Mouse (Mus musculus): ENCODE results near the gene Tcf7l2. TPM values are rescaled to one million over a fixed set of nuclear protein-coding genes. Genes with fewer than 3 reads are reported as not detected.

Gene Tcf7l2
- total and polyA plus RNA-seq, 2 experiments: 3.2 to 14.6 TPM

DNA sequence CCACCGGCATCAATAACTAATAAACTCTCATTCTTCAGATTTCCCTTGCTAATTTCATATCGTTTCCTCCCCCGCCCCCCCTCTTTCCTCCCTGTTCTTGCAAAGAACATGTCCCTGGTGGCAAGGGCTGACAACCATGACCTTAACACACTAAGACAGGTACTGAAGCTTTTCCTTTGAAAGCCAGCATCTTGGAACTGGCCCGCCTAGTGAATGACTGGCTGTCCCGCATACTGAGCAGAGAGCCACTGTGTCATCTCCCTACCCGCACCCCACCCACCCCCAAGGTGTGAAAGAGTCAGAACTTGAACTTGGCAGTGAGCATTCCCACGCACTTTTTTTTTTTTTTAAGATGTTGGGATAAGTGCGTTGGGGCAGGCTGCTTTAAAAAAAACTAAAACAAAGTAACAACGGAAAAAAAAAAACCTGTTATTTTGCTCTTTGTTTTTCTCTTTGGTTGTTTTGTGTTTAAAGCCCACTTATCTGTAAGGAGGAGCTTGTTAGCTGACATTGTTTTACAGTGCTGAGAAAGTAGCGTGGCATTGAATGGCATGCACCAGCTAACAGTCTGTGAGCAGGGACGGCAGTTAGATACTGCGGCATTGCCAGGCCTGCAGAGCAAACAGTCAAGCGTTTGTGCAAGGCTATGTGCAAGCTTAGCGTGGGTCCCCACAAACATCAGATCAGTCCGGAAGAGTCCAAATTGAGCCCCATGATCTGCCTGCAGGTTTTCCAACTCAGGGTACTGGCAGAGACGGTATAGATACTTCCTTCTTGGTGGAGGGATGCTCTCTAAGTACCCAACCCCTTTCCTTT lies 185.4 kb downstream of the Tcf7l2 start:
- peaks cover 44% of the 10 kb centered on the region for H3K36me3 ChIP-seq (ENCODE audit: control insufficient read depth, insufficient read depth, low read length)
- no peaks in the 10 kb centered on the region for H3K79me2 ChIP-seq (ENCODE audit: control insufficient read depth, insufficient read depth, low read length)
- H3K9ac ChIP-seq (ENCODE audit: low read depth, low read length): no peak overlapping the region
- no peak overlapping the region for H3K27ac ChIP-seq (replicated peaks; ENCODE audit: insufficient read depth, low read depth, low read length)
- H3K4me1 ChIP-seq (ENCODE audit: control insufficient read depth, insufficient read depth, low read length): no peaks in the 10 kb centered on the region
- no peaks in the 10 kb centered on the region for H3K27me3 ChIP-seq (ENCODE audit: control insufficient read depth, insufficient read depth, low read length)
- WGBS: 93% methylated on average over 16 of the region's 16 CpGs
- no peak overlapping the region for H3K4me3 ChIP-seq (ENCODE audit: insufficient read depth, low read depth, low read length)
- no peak for TF ChIP-seq CTCF (IDR thresholded peaks at IDR 0.05; ENCODE audit: low read depth, low read length)
- no peak for TF ChIP-seq POLR2A (IDR thresholded peaks at IDR 0.05; ENCODE audit: extremely low read depth, insufficient read depth, low read length)
- DNase-seq (ENCODE audit: extremely low read depth, low read depth, low spot score): no peak

GRCm38 (mm10) chr19:55927674-55928061 lies 186.0 kb downstream of the Tcf7l2 start:
- Histone ChIP-seq H3K27ac (replicated peaks; ENCODE audit: insufficient read depth, low read depth, low read length) (no peak overlapping the region), H3K27me3 (ENCODE audit: control insufficient read depth, insufficient read depth, low read length) (no peaks in the 10 kb centered on the region), H3K79me2 (ENCODE audit: control insufficient read depth, insufficient read depth, low read length) (no peaks in the 10 kb centered on the region), H3K4me1 (ENCODE audit: control insufficient read depth, insufficient read depth, low read length) (no peaks in the 10 kb centered on the region), H3K36me3 (ENCODE audit: control insufficient read depth, insufficient read depth, low read length) (peaks cover 42% of the 10 kb centered on the region), H3K9ac (ENCODE audit: low read depth, low read length) (no peak overlapping the region), H3K4me3 (ENCODE audit: insufficient read depth, low read depth, low read length) (no peak overlapping the region)
- 95% methylated on average over 9 of the region's 9 CpGs for whole genome bisulfite sequencing
- DNase-seq (ENCODE audit: extremely low read depth, low read depth, low spot score): no peak
- TF ChIP-seq CTCF (IDR thresholded peaks at IDR 0.05; ENCODE audit: low read depth, low read length): no peak
- TF ChIP-seq POLR2A (IDR thresholded peaks at IDR 0.05; ENCODE audit: extremely low read depth, insufficient read depth, low read length): no peak

DNA sequence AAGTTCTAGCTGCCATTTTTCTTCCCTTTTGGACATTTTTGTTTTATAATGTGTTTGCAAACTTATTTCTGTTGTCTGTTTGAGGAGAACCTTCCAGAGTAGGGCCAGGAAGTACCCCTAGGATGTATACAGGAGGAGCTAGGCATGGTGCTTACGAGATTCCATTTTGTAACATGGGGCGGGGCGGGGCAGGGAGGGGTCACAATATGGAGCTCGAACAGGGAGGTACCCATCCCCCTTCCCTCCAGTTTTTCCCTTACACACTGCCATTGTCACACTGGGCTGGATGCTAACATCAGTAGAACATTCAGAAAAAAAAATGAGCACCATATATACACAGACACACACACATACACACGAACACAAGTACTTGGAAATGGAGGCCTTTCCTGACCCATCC lies 187.1 kb downstream of the Tcf7l2 start:
- Histone ChIP-seq H3K79me2 (ENCODE audit: control insufficient read depth, insufficient read depth, low read length) (no peaks in the 10 kb centered on the region), H3K9ac (ENCODE audit: low read depth, low read length) (no peak overlapping the region), H3K36me3 (ENCODE audit: control insufficient read depth, insufficient read depth, low read length) (peaks cover 33% of the 10 kb centered on the region; the same call in 1 of the 2 replicates), H3K27me3 (ENCODE audit: control insufficient read depth, insufficient read depth, low read length) (no peaks in the 10 kb centered on the region), H3K27ac (replicated peaks; ENCODE audit: insufficient read depth, low read depth, low read length) (no peak overlapping the region), H3K4me3 (ENCODE audit: insufficient read depth, low read depth, low read length) (no peak overlapping the region), H3K4me1 (ENCODE audit: control insufficient read depth, insufficient read depth, low read length) (no peaks in the 10 kb centered on the region)
- TF ChIP-seq CTCF (IDR thresholded peaks at IDR 0.05; ENCODE audit: low read depth, low read length) (no peak), POLR2A (IDR thresholded peaks at IDR 0.05; ENCODE audit: extremely low read depth, insufficient read depth, low read length) (no peak)
- 94% methylated on average over 5 of the region's 5 CpGs for WGBS
- no peak for DNase-seq (ENCODE audit: extremely low read depth, low read depth, low spot score)

DNA sequence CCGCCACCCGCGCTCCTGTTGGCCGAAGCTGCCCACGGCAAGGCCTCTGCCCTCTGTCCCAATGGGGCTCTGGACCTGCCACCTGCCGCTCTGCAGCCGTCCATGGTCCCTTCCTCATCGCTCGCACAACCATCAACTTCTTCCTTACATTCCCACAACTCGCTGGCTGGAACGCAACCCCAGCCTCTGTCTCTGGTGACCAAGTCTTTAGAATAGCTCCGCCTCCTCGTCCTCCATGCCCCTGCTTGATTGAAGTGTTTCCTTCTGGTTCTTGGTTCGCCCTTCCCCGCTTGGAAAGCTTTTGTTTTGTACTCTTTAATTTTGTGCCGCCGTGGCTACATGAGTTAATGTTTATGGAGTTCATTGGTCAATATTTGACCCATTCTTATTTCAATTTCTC lies 190.0 kb downstream of the Tcf7l2 start:
- no peak for DNase-seq (ENCODE audit: extremely low read depth, low read depth, low spot score)
- no peak for TF ChIP-seq POLR2A (IDR thresholded peaks at IDR 0.05; ENCODE audit: extremely low read depth, insufficient read depth, low read length)
- no peak for TF ChIP-seq CTCF (IDR thresholded peaks at IDR 0.05; ENCODE audit: low read depth, low read length)
- Histone ChIP-seq H3K27me3 (ENCODE audit: control insufficient read depth, insufficient read depth, low read length) (no peaks in the 10 kb centered on the region), H3K4me3 (ENCODE audit: insufficient read depth, low read depth, low read length) (no peak overlapping the region), H3K27ac (replicated peaks; ENCODE audit: insufficient read depth, low read depth, low read length) (no peak overlapping the region), H3K79me2 (ENCODE audit: control insufficient read depth, insufficient read depth, low read length) (no peaks in the 10 kb centered on the region), H3K4me1 (ENCODE audit: control insufficient read depth, insufficient read depth, low read length) (no peaks in the 10 kb centered on the region), H3K9ac (ENCODE audit: low read depth, low read length) (no peak overlapping the region), H3K36me3 (ENCODE audit: control insufficient read depth, insufficient read depth, low read length) (peaks cover 20% of the 10 kb centered on the region; the same call in 1 of the 2 replicates)
- WGBS: 95% methylated on average over 17 of the region's 17 CpGs

DNA sequence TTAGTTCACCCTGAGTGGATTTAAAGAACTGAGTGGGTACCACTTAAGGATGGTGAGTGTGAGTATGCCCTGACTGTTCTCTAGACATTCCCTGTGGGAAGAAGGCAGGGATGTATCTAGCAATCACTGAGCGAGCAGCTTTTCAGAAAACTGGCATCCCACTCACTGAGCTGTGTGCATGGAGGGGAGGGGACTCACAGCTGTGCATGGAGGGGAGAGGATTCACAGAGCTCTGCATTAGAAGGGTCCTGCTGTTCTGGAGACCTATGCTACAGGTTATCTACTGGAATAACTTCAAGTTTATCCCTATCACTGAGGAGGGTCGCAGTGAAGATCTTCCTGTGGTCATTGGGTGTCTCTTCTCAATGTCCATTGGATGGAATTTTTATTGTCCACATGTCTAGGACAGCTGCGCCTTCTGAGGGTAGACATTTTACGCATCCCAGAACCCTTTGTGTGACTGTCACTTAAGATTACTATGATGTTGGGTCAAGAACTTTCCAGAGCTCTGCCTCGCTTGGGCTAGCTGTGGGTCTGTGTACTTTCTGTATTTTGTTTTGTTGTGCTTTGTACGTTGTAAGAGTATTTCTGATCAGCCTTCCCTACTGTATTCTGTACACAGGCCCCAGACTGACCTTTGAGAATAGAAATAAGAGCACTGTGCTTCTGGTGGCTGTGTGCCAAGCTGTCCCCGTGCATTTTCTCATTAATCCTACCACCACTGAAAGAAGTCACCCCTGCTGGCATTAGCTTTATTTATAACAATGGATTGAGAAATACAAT lies 192.5 kb downstream of the Tcf7l2 start:
- Histone ChIP-seq H3K4me1 (ENCODE audit: control insufficient read depth, insufficient read depth, low read length) (no peaks in the 10 kb centered on the region), H3K36me3 (ENCODE audit: control insufficient read depth, insufficient read depth, low read length) (peaks cover 9% of the 10 kb centered on the region; the same call in 1 of the 2 replicates), H3K27ac (replicated peaks; ENCODE audit: insufficient read depth, low read depth, low read length) (no peak overlapping the region), H3K27me3 (ENCODE audit: control insufficient read depth, insufficient read depth, low read length) (no peaks in the 10 kb centered on the region), H3K79me2 (ENCODE audit: control insufficient read depth, insufficient read depth, low read length) (no peaks in the 10 kb centered on the region), H3K4me3 (ENCODE audit: insufficient read depth, low read depth, low read length) (no peak overlapping the region), H3K9ac (ENCODE audit: low read depth, low read length) (no peak overlapping the region)
- DNase-seq (ENCODE audit: extremely low read depth, low read depth, low spot score): no peak
- 74% methylated on average over 7 of the region's 7 CpGs for WGBS
- TF ChIP-seq CTCF (IDR thresholded peaks at IDR 0.05; ENCODE audit: low read depth, low read length): no peak
- no peak for TF ChIP-seq POLR2A (IDR thresholded peaks at IDR 0.05; ENCODE audit: extremely low read depth, insufficient read depth, low read length)

- no peaks in the 10 kb centered on the region for H3K4me1 ChIP-seq (ENCODE audit: control insufficient read depth, insufficient read depth, low read length)
These were observed 193.0 kb downstream of the Tcf7l2 start for GRCm38 (mm10) chr19:55934730-55935003.

More at GRCm38 (mm10) chr19:55934730-55935003, 193.0 kb downstream of the Tcf7l2 start:
- Histone ChIP-seq H3K4me3 (ENCODE audit: insufficient read depth, low read depth, low read length) (no peak overlapping the region), H3K36me3 (ENCODE audit: control insufficient read depth, insufficient read depth, low read length) (peaks cover 9% of the 10 kb centered on the region; the same call in 1 of the 2 replicates), H3K27ac (replicated peaks; ENCODE audit: insufficient read depth, low read depth, low read length) (no peak overlapping the region), H3K27me3 (ENCODE audit: control insufficient read depth, insufficient read depth, low read length) (no peaks in the 10 kb centered on the region), H3K9ac (ENCODE audit: low read depth, low read length) (no peak overlapping the region), H3K79me2 (ENCODE audit: control insufficient read depth, insufficient read depth, low read length) (no peaks in the 10 kb centered on the region)
- no peak for DNase-seq (ENCODE audit: extremely low read depth, low read depth, low spot score)
- no peak for TF ChIP-seq POLR2A (IDR thresholded peaks at IDR 0.05; ENCODE audit: extremely low read depth, insufficient read depth, low read length)
- no peak for TF ChIP-seq CTCF (IDR thresholded peaks at IDR 0.05; ENCODE audit: low read depth, low read length)
- WGBS: 93% methylated on average over 3 of the region's 3 CpGs

All from liver, adult 2 months (tissue).